13 mouse cellular contexts compared by ENCODE assay signal in genomic region chr11:87720839-87721238, GRCm38 (mm10). TPM values are rescaled to one million over a fixed set of nuclear protein-coding genes. Genes with fewer than 3 reads are reported as not detected.
A peak's percentile ranks its signal among the peaks of the same experiment; 100 is the strongest.
DNase-seq lines count a peak whose midpoint lies in the region; ATAC-seq lines count a peak whose summit lies in the region.
"Had no signal": no experiment of that assay in that cellular context is flagged by ENCODE, and none has a peak within 500 bp of the region (broad histone marks: within the 10 kb centered on the region; RNA-seq: fewer than 3 reads in every experiment).

No protein-coding gene starts in this region.

- H3K4me1 ChIP-seq in liver, embryonic 12.5 days, result peaks cover 52% of the 10 kb centered on the region
- H3K4me1 ChIP-seq in midbrain, embryonic 14.5 days (ENCODE audit: control insufficient read depth, insufficient read depth, low read length), result no peaks in the 10 kb centered on the region
- H3K4me1 ChIP-seq in hindbrain, embryonic 12.5 days, result peaks cover 7% of the 10 kb centered on the region

- no peak overlapping the region for H3K9ac ChIP-seq in liver, embryonic 12.5 days
- H3K9ac ChIP-seq in midbrain, embryonic 14.5 days (replicated peaks; ENCODE audit: low read length), result no peak overlapping the region
- no peak overlapping the region for H3K9ac ChIP-seq in hindbrain, embryonic 12.5 days
- H3K9ac ChIP-seq: kidney, embryonic 15.5 days had no signal

- no peaks in the 10 kb centered on the region for H3K27me3 ChIP-seq in liver, embryonic 12.5 days (replicated peaks)
- no peaks in the 10 kb centered on the region for H3K27me3 ChIP-seq in midbrain, embryonic 14.5 days (ENCODE audit: control insufficient read depth, insufficient read depth, low read length)
- no peaks in the 10 kb centered on the region for H3K27me3 ChIP-seq in hindbrain, embryonic 12.5 days
- H3K27me3 ChIP-seq: kidney, embryonic 15.5 days had no signal

- H3K27ac ChIP-seq in liver, embryonic 12.5 days, result peak overlapping the region; percentile 39; the same call in 1 of the 2 replicates
- no peak overlapping the region for H3K27ac ChIP-seq in midbrain, embryonic 14.5 days (replicated peaks; ENCODE audit: low read depth, low read length)
- no peak overlapping the region for H3K27ac ChIP-seq in hindbrain, embryonic 12.5 days
- H3K27ac ChIP-seq: kidney, embryonic 15.5 days had no signal

- H3K9me3 ChIP-seq in liver, embryonic 12.5 days (replicated peaks), result no peaks in the 10 kb centered on the region
- H3K9me3 ChIP-seq in midbrain, embryonic 14.5 days (ENCODE audit: control insufficient read depth, low read length), result no peaks in the 10 kb centered on the region
- H3K9me3 ChIP-seq in hindbrain, embryonic 12.5 days (replicated peaks), result no peaks in the 10 kb centered on the region
- H3K9me3 ChIP-seq: kidney, embryonic 15.5 days had no signal

- DNase-seq in liver, result no peak
- DNase-seq in CD4-positive, CD25-positive, alpha-beta regulatory T cell, adult 2 months (ENCODE audit: low read depth, low spot score), result peak; percentile 88
- DNase-seq in induced T-regulatory cell, adult 2 months (ENCODE audit: low read depth), result peak; percentile 89
- peak; percentile 78 to 91 for DNase-seq in thymus, adult 18-20 months
- no peak for DNase-seq in midbrain, embryonic 14.5 days
- DNase-seq in heart, adult 8-10 months (ENCODE audit: low spot score), result no peak
- DNase-seq: adrenal gland, postnatal 36 days; cerebellum, adult 11 months; gastrocnemius, postnatal 36 days had no signal

- no peak overlapping the region for H3K4me3 ChIP-seq in liver, embryonic 12.5 days
- H3K4me3 ChIP-seq in midbrain, embryonic 14.5 days (replicated peaks; ENCODE audit: low read depth, low read length), result no peak overlapping the region
- H3K4me3 ChIP-seq in hindbrain, embryonic 12.5 days, result no peak overlapping the region
- H3K4me3 ChIP-seq: kidney, embryonic 15.5 days had no signal

- no peak for ATAC-seq in liver, embryonic 12.5 days
- ATAC-seq in midbrain, embryonic 14.5 days (ENCODE audit: low FRiP score, low TSS enrichment), result no peak
- ATAC-seq in hindbrain, embryonic 12.5 days (ENCODE audit: low FRiP score), result no peak
- ATAC-seq: hindbrain, embryonic 16.5 days had no signal

- 74% methylated on average over 9 of the region's 9 CpGs for WGBS in liver, embryonic 12.5 days (ENCODE audit: insufficient replicate concordance)
- WGBS in midbrain, embryonic 14.5 days, result 83% methylated on average over 9 of the region's 9 CpGs
- 78% methylated on average over 9 of the region's 9 CpGs for WGBS in hindbrain, embryonic 12.5 days

- H3K4me2 ChIP-seq in liver, embryonic 12.5 days, result no peak overlapping the region
- no peak overlapping the region for H3K4me2 ChIP-seq in midbrain, embryonic 14.5 days (ENCODE audit: low read length)
- H3K4me2 ChIP-seq in hindbrain, embryonic 12.5 days (replicated peaks), result no peak overlapping the region
- H3K4me2 ChIP-seq: kidney, embryonic 15.5 days had no signal

- H3K36me3 ChIP-seq in liver, embryonic 12.5 days, result peaks cover 13% of the 10 kb centered on the region
- no peaks in the 10 kb centered on the region for H3K36me3 ChIP-seq in midbrain, embryonic 14.5 days (ENCODE audit: control insufficient read depth, insufficient read depth, low read length)
- no peaks in the 10 kb centered on the region for H3K36me3 ChIP-seq in hindbrain, embryonic 12.5 days

RNA-seq across cellular contexts. Expression of gene Supt4a, which starts 16.5 kb away (rescaled TPM):
- 207 and 209 TPM in 2 replicates for polyA plus RNA-seq in liver, embryonic 12.5 days (2016; fragmentation: Nextera tagmentation; extraction: Ambion mirVana)
- 150 and 163 TPM in 2 replicates for polyA plus RNA-seq in midbrain, embryonic 14.5 days (2014; fragmentation: Nextera tagmentation; extraction: Ambion mirVana)
- 129 and 141 TPM in 2 replicates for polyA plus RNA-seq in hindbrain, embryonic 12.5 days (2016; fragmentation: Nextera tagmentation; extraction: Ambion mirVana)
- 10 to 100 TPM; 37.1 to 52.2 (median 38.0) TPM for total RNA-seq in heart, adult 8-10 months (2022)

RNA-seq across cellular contexts. Expression of gene Tspoap1, which starts 39.5 kb away (rescaled TPM):
- polyA plus RNA-seq in liver, embryonic 12.5 days (2016; fragmentation: Nextera tagmentation; extraction: Ambion mirVana), result 5.9 and 6.2 TPM in 2 replicates
- polyA plus RNA-seq in midbrain, embryonic 14.5 days (2014; fragmentation: Nextera tagmentation; extraction: Ambion mirVana), result 54.5 and 63.4 TPM in 2 replicates
- 30.5 and 32.7 TPM in 2 replicates for polyA plus RNA-seq in hindbrain, embryonic 12.5 days (2016; fragmentation: Nextera tagmentation; extraction: Ambion mirVana)
- under 1 TPM in 3 of 4 experiments, not detected in 1; 0.14 to 0.25 (median 0.22) TPM for total RNA-seq in heart, adult 8-10 months (2022)

RNA-seq across cellular contexts. Expression of gene Rnf43, which starts 58.3 kb away (rescaled TPM):
- 5.3 and 6.9 TPM in 2 replicates for polyA plus RNA-seq in liver, embryonic 12.5 days (2016; fragmentation: Nextera tagmentation; extraction: Ambion mirVana)
- polyA plus RNA-seq in midbrain, embryonic 14.5 days (2014; fragmentation: Nextera tagmentation; extraction: Ambion mirVana), result 0.28 and 0.78 TPM in 2 replicates
- polyA plus RNA-seq in hindbrain, embryonic 12.5 days (2016; fragmentation: Nextera tagmentation; extraction: Ambion mirVana), result 2.1 and 4.4 TPM in 2 replicates
- under 1 TPM; 0.34 to 0.91 (median 0.46) TPM for total RNA-seq in heart, adult 8-10 months (2022)

Comparison
In these comparisons a context has a peak if more than half of its experiments do, and no peak if none do; other contexts are left out.
1. DNase-seq: peak in CD4-positive, CD25-positive, alpha-beta regulatory T cell, adult 2 months (single experiment), induced T-regulatory cell, adult 2 months (single experiment) and thymus, adult 18-20 months (2 of 2); none in liver (single experiment), midbrain, embryonic 14.5 days (single experiment) and heart, adult 8-10 months (single experiment).